Mouse (Mus musculus): ENCODE results near the gene Megf8. TPM values are rescaled to one million over a fixed set of nuclear protein-coding genes. Genes with fewer than 3 reads are reported as not detected.

Gene Megf8
- total and polyA plus RNA-seq, 2 experiments from 2014 or later: 15.6 to 103 TPM

GRCm38 (mm10) chr7:25388916-25389315, 72.0 kb downstream of the Megf8 start:
- no peak for ATAC-seq (ENCODE audit: low FRiP score)
- WGBS: 85% methylated on average over 7 of the region's 7 CpGs
- Histone ChIP-seq H3K9ac (replicated peaks; ENCODE audit: low read length, poor library complexity, severe bottlenecking) (no peak overlapping the region), H3K4me2 (ENCODE audit: low read depth, low read length, poor library complexity, severe bottlenecking) (no peak overlapping the region), H3K27ac (ENCODE audit: low read depth, low read length) (no peak overlapping the region), H3K27me3 (ENCODE audit: insufficient read depth, low read length) (no peaks in the 10 kb centered on the region), H3K4me1 (ENCODE audit: insufficient read depth, low read length) (peaks cover 4% of the 10 kb centered on the region; the same call in 1 of the 2 replicates), H3K36me3 (ENCODE audit: insufficient read depth, low read length) (peaks cover 43% of the 10 kb centered on the region), H3K9me3 (ENCODE audit: low read length) (no peaks in the 10 kb centered on the region), H3K4me3 (ENCODE audit: low read depth, low read length) (no peak overlapping the region)
- DNase-seq (ENCODE audit: low spot score): no peak
- TF ChIP-seq CTCF (IDR thresholded peaks at IDR 0.05): no peak

GRCm38 (mm10) chr7:25390054-25390770, 73.2 kb downstream of the Megf8 start:
- Histone ChIP-seq H3K9me3 (ENCODE audit: low read length) (no peaks in the 10 kb centered on the region), H3K27me3 (ENCODE audit: insufficient read depth, low read length) (no peaks in the 10 kb centered on the region), H3K36me3 (ENCODE audit: insufficient read depth, low read length) (peaks cover 32% of the 10 kb centered on the region), H3K4me2 (ENCODE audit: low read depth, low read length, poor library complexity, severe bottlenecking) (no peak overlapping the region), H3K4me3 (ENCODE audit: low read depth, low read length) (no peak overlapping the region), H3K4me1 (ENCODE audit: insufficient read depth, low read length) (peaks cover 4% of the 10 kb centered on the region; the same call in 1 of the 2 replicates), H3K27ac (ENCODE audit: low read depth, low read length) (no peak overlapping the region), H3K9ac (replicated peaks; ENCODE audit: low read length, poor library complexity, severe bottlenecking) (no peak overlapping the region; the same call in 1 of the 2 replicates)
- ATAC-seq (ENCODE audit: low FRiP score) (no peak), DNase-seq (ENCODE audit: low spot score) (no peak)
- 35% methylated on average over 8 of the region's 8 CpGs for WGBS
- no peak for TF ChIP-seq CTCF (IDR thresholded peaks at IDR 0.05)

GRCm38 (mm10) chr7:25390986-25391385, 74.0 kb downstream of the Megf8 start:
- no peak for TF ChIP-seq CTCF (IDR thresholded peaks at IDR 0.05)
- ATAC-seq (ENCODE audit: low FRiP score): no peak
- WGBS: 47% methylated on average over 2 of the region's 2 CpGs

GRCm38 (mm10) chr7:25391856-25392453, 75.0 kb downstream of the Megf8 start:
- Histone ChIP-seq H3K9ac (replicated peaks; ENCODE audit: low read length, poor library complexity, severe bottlenecking) (no peak overlapping the region), H3K27me3 (ENCODE audit: insufficient read depth, low read length) (no peaks in the 10 kb centered on the region), H3K9me3 (ENCODE audit: low read length) (no peaks in the 10 kb centered on the region), H3K36me3 (ENCODE audit: insufficient read depth, low read length) (peaks cover 21% of the 10 kb centered on the region), H3K4me2 (ENCODE audit: low read depth, low read length, poor library complexity, severe bottlenecking) (no peak overlapping the region), H3K27ac (ENCODE audit: low read depth, low read length) (no peak overlapping the region), H3K4me1 (ENCODE audit: insufficient read depth, low read length) (peaks cover 4% of the 10 kb centered on the region; the same call in 1 of the 2 replicates), H3K4me3 (ENCODE audit: low read depth, low read length) (no peak overlapping the region)
- DNase-seq (ENCODE audit: low spot score) (no peak), ATAC-seq (ENCODE audit: low FRiP score) (no peak)
- 67% methylated on average over 2 of the region's 2 CpGs for WGBS
- TF ChIP-seq CTCF (IDR thresholded peaks at IDR 0.05): no peak

More at GRCm38 (mm10) chr7:25390986-25391385, 74.0 kb downstream of the Megf8 start:
- no peaks in the 10 kb centered on the region for H3K9me3 ChIP-seq (ENCODE audit: low read length)
- peaks cover 24% of the 10 kb centered on the region for H3K36me3 ChIP-seq (ENCODE audit: insufficient read depth, low read length)
- H3K4me3 ChIP-seq (ENCODE audit: low read depth, low read length): no peak overlapping the region
- DNase-seq (ENCODE audit: low spot score): no peak
- no peak overlapping the region for H3K4me2 ChIP-seq (ENCODE audit: low read depth, low read length, poor library complexity, severe bottlenecking)
- no peaks in the 10 kb centered on the region for H3K27me3 ChIP-seq (ENCODE audit: insufficient read depth, low read length)
- peaks cover 4% of the 10 kb centered on the region; the same call in 1 of the 2 replicates for H3K4me1 ChIP-seq (ENCODE audit: insufficient read depth, low read length)
- H3K27ac ChIP-seq (ENCODE audit: low read depth, low read length): no peak overlapping the region
- no peak overlapping the region for H3K9ac ChIP-seq (replicated peaks; ENCODE audit: low read length, poor library complexity, severe bottlenecking)

GRCm38 (mm10) chr7:25392851-25393250, 75.9 kb downstream of the Megf8 start:
- WGBS: 41% methylated on average over 7 of the region's 7 CpGs
- no peak for DNase-seq (ENCODE audit: low spot score)
- no peak for TF ChIP-seq CTCF (IDR thresholded peaks at IDR 0.05)
- Histone ChIP-seq H3K9me3 (ENCODE audit: low read length) (no peaks in the 10 kb centered on the region), H3K4me3 (ENCODE audit: low read depth, low read length) (no peak overlapping the region), H3K27ac (ENCODE audit: low read depth, low read length) (no peak overlapping the region), H3K4me1 (ENCODE audit: insufficient read depth, low read length) (peaks cover 4% of the 10 kb centered on the region; the same call in 1 of the 2 replicates), H3K27me3 (ENCODE audit: insufficient read depth, low read length) (no peaks in the 10 kb centered on the region), H3K4me2 (ENCODE audit: low read depth, low read length, poor library complexity, severe bottlenecking) (no peak overlapping the region), H3K9ac (replicated peaks; ENCODE audit: low read length, poor library complexity, severe bottlenecking) (no peak overlapping the region), H3K36me3 (ENCODE audit: insufficient read depth, low read length) (peaks cover 12% of the 10 kb centered on the region)
- no peak for ATAC-seq (ENCODE audit: low FRiP score)
